Mouse (Mus musculus) MEL (cell line): ENCODE results near the gene Dapk1.
A peak's percentile ranks its signal among the peaks of the same experiment; 100 is the strongest.

ENCODE experiments used
- CHD2 ChIP-seq: IDR thresholded peaks from 2 replicates; pipeline ENCODE4 v1.6.1; 2011; ENCODE audit warnings: low read length, improper control_type of control experiment
- CTCF ChIP-seq, 3 experiments: IDR thresholded peaks in 2 of 3; conservative IDR thresholded peaks in 1 of 3; 2 replicates each; pipeline ENCODE4 v1.5.1; 2011 to 2012; ENCODE audit warnings: low read length in 3 of 3, low read depth in 2 of 3, mild to moderate bottlenecking in 2 of 3, improper control_type of control experiment in 1 of 3, inconsistent platforms in 1 of 3, mixed read lengths in 1 of 3, moderate library complexity in 1 of 3; ENCODE audit not compliant: control insufficient read depth in 1 of 3, insufficient read depth in 1 of 3, poor library complexity in 1 of 3, severe bottlenecking in 1 of 3
- ELF1 ChIP-seq: IDR thresholded peaks from 2 replicates; pipeline ENCODE4 v1.6.1; 2014; ENCODE audit warnings: low read depth, mild to moderate bottlenecking, inconsistent platforms, low read length, improper control_type of control experiment, moderate library complexity
- EP300 ChIP-seq, 2 experiments: IDR thresholded peaks; 2 replicates each; pipeline ENCODE4 v1.6.1; 2011; ENCODE audit warnings: improper control_type of control experiment in 2 of 2, low read length in 2 of 2, low read depth in 1 of 2, mild to moderate bottlenecking in 1 of 2
- MAX ChIP-seq: IDR thresholded peaks from 2 replicates; pipeline ENCODE4 v1.6.1; 2011; ENCODE audit warnings: low read length, improper control_type of control experiment
- MYC ChIP-seq: IDR thresholded peaks from 2 replicates; pipeline ENCODE4 v1.6.1; 2011; ENCODE audit warnings: low read depth, mild to moderate bottlenecking, low read length, improper control_type of control experiment, moderate library complexity
- POLR2A ChIP-seq, 2 experiments: IDR thresholded peaks; 2 replicates each; pipeline ENCODE4 v1.6.1; 2011 to 2012; ENCODE audit warnings: low read length in 2 of 2, mild to moderate bottlenecking in 2 of 2, control low read depth in 1 of 2, improper control_type of control experiment in 1 of 2, low read depth in 1 of 2, moderate library complexity in 1 of 2; ENCODE audit not compliant: control insufficient read depth in 1 of 2, insufficient read depth in 1 of 2, poor library complexity in 1 of 2
- RAD21 ChIP-seq: IDR thresholded peaks from 2 replicates; pipeline ENCODE4 v1.6.1; 2011; ENCODE audit warnings: mild to moderate bottlenecking, low read depth, low read length, improper control_type of control experiment
- UBTF ChIP-seq: IDR thresholded peaks from 2 replicates; pipeline ENCODE4 v1.6.1; 2012; ENCODE audit warnings: low read depth, mild to moderate bottlenecking, inconsistent platforms, low read length, improper control_type of control experiment, moderate library complexity, borderline replicate concordance; ENCODE audit not compliant: insufficient read depth
- USF1 ChIP-seq: IDR thresholded peaks from 2 replicates; pipeline ENCODE4 v1.6.1; 2014; ENCODE audit warnings: low read depth, mild to moderate bottlenecking, inconsistent platforms, low read length, improper control_type of control experiment, moderate library complexity
- ZMIZ1 ChIP-seq: IDR thresholded peaks from 2 replicates; pipeline ENCODE4 v1.6.1; 2012; ENCODE audit warnings: low read depth, mild to moderate bottlenecking, inconsistent platforms, low read length, improper control_type of control experiment, moderate library complexity
- ZNF384 ChIP-seq: IDR thresholded peaks from 2 replicates; pipeline ENCODE4 v1.6.1; 2012; ENCODE audit warnings: low read depth, mild to moderate bottlenecking, inconsistent platforms, low read length, improper control_type of control experiment

DNA sequence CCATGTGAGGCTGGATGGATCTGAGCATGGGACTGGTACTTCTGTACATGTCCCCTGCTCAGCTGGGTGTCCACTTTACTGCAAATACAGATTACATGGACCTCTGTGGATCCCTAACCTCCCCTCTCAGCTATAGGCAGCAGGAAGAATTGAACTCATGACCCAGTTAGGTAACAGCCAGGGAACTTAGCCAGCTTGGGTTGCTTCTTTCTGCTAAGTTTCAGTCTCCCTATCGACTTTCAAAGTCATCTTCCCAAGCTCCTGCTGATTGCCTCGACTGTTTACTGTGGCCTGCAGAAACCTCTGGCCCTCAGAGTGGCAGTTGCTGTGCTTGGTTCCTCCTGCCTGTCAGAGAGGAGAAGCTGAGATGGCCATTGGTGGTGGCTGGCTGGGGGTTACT, 72.6 kb downstream of the Dapk1 start:
- TF ChIP-seq EP300 (IDR thresholded peaks at IDR 0.05; ENCODE audit: low read depth in 1 of 2, low read length in 2 of 2) (peak in 1 of 2 experiments; percentile 28; a peak in 2 of 4 replicates), CTCF (IDR thresholded peaks at IDR 0.05 in 2 of 3, conservative IDR thresholded peaks at IDR 0.05 in 1 of 3; ENCODE audit: control insufficient read depth in 1 of 3, insufficient read depth in 1 of 3, low read depth in 2 of 3, low read length in 3 of 3, poor library complexity in 1 of 3, severe bottlenecking in 1 of 3) (no peak), USF1 (no peak), CHD2 (no peak), ZNF384 (no peak), ELF1 (no peak), POLR2A (IDR thresholded peaks at IDR 0.05; ENCODE audit: control insufficient read depth in 1 of 2, insufficient read depth in 1 of 2, low read depth in 1 of 2, low read length in 2 of 2, poor library complexity in 1 of 2) (no peak; a peak in 1 of 4 replicates), RAD21 (no peak), MYC (no peak), UBTF (no peak), MAX (no peak), ZMIZ1 (no peak)
